Mouse (Mus musculus) C2C12 (cell line): ENCODE results near the gene Abraxas1.

ENCODE experiments used
- CTCF ChIP-seq: IDR thresholded peaks from one replicate; pipeline ENCODE4 v1.5.1; 2011; ENCODE audit not compliant: control insufficient read depth, insufficient read depth, insufficient read length
- USF1 ChIP-seq: IDR thresholded peaks from one replicate; pipeline ENCODE4 v1.6.1; 2011; ENCODE audit warnings: low read depth, mild to moderate bottlenecking, control low read depth, moderate library complexity

DNA sequence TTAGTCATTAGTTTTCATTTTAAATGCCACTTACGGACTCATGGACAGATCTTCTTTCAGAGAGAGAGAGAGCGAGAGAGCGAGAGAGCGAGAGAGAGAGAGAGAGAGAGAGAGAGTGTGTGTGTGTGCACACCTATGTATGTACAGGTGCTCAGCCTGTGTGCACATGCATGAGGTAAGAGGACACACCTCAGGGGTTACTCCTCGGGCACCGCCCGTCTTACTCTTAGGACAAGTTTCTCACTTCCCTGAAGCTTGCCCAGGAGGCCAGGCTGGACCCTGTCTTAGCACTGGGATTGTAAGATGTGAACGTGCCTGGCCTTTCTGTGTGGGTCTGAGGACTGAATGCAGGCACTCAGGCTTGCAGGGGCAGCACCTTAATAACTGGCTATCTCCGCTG is 33.2 kb downstream of the Abraxas1 start:
- TF ChIP-seq CTCF (no peak), USF1 (no peak)
